Mouse (Mus musculus) retina, adult 2 months (tissue): Measurements from ENCODE around the gene Gnat1.

Source experiments
- DNase-seq: peaks from one replicate; pipeline ENCODE4 v3.0.0-alpha.2; 2012; ENCODE audit warnings: low read depth, low spot score

Gene Gnat1

DNA sequence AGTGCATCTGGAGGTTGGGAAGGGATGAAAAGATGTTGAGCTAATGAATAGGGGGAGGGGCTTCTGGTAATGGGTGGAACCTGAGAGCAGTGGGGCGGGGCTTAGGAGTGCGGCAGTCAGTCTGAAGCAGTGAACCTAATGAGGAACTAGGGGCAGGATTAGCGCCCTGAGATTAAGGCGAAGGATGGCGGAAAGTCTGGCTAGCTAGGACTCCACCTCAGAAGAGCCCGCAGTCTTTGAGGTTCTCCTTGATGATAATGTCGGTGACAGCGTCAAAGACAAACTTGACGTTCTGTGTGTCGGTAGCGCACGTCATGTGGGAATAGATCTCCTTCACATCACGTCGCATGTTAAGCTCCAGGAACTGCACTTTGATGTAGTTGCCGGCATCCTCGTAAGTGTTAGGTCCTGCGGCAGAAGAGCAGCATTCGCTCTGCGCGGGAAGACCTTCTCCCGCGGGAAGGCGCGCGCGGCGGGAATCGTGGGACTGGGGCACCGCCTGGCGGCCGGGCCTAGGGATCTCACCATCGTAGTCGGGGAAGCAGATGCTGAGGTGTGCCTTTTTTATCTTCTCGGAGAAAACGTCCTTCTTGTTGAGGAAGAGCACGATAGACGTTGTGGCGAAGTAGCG, 3.7 kb downstream of the Gnat1 start:
- DNase-seq = peak; percentile 73

DNA sequence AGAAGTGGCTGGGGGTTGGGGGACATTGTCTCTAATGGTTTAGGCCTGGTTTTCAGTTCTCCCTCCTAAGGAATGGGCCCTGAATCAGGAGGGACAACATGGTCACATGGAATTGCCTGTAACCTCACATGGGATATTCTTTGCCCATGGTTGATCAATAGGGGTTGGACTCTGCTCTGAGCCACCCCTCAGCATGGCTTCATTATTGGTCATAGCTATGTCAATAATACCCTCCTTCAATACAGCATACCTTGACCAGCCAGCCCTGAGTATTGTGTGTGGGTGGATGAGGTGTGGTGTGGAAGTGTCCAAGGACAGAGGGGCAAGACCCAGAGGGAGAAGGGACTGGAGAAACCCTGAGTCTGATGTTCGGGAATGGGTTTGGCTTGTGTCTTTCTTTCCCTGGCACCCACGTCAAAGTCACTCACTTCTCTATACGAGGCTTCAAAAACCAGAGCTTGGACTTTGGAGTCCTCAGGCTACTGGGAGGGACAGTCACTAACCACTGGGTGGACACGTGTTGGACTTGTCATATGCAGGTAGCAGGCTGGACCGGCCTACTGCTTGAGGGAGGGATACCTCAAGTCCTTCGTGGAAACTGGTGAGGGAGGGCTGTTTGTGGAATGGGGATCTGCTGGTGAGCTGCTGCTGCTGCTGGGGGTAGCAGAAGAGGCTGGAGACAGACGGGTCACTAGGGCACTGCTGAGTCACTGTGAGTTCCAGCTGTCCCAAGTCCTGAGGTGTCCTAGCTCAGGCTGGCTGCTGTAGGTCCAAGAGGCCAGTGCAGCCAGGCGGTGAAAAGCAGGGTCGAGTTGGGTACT, 4.7 kb downstream of the Gnat1 start:
- no peak for DNase-seq

DNA sequence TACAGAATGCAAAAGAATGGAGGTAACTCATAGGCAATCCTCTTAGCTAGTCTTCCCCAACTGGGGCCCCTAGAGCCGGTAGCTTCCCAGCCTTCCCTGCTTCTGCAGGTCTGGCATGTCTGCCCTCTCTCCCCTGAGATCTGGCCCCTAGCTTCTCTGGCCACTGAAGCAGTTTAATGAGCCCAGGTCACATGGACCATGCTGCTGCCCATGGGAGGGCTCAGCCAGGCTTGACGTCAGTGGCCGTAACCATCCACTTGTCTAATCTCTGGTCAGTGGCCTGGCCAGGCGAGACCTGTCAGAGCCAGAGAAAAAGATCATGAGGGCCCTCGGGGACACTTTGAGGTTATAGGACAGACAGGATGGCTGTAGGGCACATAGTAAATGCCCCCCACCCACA, 9.3 kb downstream of the Gnat1 start:
- peak; percentile 76 for DNase-seq

DNA sequence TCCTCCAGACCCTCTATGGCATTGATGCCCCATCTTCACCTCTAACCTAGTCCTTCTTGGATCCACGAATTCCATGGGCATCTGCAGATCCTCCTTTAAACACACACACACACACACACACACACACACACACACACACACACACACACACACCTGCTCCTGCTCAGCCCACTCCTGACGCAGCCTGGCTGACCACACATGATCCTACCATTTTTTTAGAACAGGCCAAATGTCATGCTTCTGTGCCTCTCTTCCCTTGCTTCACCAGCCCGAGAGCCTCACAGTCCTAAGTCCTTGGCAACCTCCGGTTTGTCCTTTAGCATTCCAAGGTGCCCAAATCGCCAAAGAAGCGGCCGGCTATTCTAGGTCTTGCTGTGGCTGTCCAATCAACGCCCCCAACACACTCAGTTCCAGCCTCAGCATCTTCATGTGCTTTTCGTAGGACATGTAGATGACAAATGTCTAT, 10.0 kb downstream of the Gnat1 start, which contains the start of gene Slc38a3:
Gene Slc38a3, minus strand, starts transcription at position 51 of the 466 bp plus-strand sequence.
- no peak for DNase-seq

DNA sequence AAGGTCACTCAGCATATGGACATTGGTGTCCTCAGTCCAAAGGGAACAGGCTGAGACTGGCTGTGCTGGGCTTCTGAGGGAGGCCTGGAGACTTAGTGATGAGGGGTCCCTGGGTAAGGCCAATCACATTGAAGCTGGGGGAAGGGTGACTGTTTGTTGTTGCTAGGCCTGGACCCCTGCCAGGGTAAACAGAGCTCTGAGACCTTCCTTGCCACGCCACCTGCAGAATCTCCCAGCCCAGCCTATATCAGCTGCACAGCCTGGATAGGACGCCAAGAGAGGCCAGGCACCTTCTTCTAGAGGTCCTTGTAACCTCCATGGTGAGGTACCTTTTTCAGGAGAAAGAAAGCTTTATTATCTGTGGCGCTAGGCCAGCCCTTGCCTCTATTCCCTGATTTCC, 10.6 kb downstream of the Gnat1 start:
- no peak for DNase-seq

DNA sequence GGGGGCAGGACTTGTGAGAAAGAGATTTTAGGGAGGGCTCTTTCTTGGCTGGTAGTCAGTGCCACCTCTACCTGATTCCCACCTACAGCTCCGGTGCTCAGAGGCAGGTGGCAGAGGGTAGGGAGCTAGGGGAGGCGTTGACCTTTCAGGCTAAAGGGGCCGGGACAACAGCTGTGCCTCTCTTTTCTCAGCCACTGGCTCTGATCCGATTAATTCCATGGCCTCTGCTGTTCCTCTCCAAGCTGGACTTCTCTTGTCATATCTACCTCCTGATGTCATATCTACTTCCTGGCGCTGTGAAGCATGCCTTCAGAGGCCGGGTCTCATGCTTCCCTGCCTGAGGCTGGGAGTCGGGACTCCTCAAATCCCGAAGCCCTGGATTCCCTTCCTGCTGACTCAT, 11.5 kb downstream of the Gnat1 start:
- no peak for DNase-seq

DNA sequence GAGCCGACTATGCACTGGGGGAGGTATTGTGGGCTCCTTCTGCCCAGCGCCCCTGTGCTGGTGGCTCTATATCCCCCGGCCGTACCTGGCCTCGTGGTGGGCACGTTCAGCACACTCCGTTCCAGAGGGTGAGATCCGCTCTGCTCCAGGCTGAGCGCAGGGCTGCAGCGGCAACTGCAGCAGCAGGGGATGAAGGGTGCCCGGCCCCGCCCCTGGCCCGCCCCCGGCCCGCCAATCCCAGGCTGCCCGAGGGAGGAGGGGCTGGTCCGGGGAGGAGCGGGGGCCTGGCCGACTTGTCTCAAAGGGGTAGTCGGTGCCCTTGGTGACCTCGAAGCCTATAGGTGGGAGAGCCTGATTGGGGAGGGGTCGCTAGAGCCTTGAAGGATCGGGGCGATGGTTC, 12.3 kb downstream of the Gnat1 start:
- peak; percentile 76 for DNase-seq

DNA sequence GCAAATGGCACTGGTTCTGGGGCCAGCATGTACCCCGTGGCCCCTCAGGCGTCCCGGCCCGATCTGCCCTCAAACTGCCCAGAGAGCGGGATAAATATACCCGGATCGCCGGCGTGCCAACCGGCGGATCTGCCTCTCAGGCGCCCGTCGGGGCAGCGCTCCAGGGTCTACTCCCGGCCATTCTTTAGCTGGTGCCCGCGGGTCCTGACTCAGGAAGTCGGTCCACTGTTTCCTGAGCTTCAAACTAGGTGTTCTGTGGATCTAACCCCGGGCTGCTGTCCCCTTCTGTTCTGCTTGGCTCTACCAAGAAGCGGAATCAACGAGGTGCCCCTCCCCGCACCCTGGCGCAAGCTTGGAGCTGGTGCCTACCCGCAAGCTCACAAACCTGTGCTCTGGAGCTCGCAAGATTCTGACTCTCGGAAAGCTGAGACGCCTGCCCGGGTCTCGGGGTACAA, 12.7 kb downstream of the Gnat1 start:
- no peak for DNase-seq

DNA sequence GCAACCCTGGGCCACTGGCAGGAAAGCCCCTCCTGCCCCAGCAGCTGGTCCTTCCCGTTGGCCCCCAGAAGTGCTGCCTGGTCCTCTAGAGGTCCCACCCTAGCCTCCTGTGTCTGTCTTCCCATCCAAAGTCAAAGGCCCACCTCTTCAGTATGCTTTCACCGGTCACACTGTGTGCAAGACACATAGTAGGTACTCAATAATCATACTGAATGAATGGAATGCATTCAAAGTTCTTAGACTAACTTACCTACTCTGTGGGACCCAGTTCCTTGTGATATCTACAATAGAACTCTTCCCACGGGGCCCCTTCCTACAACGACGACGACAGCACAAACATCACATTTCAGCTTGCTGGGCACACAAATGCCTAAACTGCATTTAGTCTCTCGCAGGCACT, 14.2 kb downstream of the Gnat1 start:
- no peak for DNase-seq

DNA sequence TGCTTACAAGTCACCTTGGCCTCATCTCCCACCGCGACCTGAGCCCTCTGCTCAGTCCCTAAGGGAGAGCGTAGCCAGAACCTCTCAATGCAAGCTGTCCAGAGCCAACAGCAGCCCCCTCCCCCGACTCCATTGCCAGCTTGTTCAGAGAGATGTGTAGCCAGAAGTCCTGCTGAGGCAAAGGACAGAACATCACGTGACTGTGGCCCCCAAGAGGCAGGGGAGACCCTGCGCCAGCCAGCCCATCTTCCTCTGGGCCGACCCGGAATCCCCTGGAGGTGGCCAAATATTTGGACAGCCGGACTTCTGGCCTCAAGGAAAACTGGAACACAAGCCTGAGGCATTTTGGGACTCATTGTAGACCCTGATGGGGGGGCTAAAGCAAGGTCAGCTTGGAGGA, 16.0 kb downstream of the Gnat1 start:
- DNase-seq = no peak

DNA sequence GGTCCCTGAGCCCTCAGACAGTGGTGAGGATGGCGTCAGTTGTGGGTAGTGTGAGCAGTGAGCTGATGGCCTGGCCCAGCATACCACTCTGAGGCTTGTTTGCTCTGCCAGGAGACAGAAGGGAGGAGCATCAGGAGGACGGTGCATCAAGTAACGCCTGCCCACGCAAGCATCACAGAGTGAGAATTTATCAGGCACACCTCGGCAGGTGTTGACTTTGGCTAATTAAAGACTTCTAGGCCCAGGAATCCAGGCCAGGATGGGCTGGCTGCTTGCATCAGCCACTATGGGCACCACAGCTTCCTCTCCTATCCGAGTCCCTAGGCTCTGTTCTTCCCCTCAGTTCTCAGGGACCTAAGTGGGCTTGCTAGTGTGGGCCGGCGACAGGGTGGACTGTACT, 17.2 kb downstream of the Gnat1 start:
- DNase-seq = no peak

DNA sequence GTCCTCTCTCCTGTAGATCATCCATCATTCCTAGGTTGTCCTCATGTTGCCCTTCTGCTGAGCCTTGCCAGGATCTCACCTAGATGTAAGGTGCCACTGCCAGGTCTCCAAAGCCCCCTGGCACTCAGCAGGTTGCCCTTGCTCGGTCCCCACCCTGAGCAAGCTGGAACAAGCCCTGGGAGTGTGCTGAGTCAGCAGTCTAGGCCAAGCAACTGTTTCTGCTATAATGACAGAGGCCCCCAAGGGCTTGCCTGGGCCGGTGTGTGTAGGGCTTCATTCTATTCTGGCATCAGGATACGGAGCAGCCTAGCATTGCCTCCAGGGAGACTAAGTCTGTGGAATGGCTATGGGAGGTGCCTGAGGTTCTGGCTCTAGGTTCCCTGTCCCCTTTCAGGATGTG, 18.7 kb downstream of the Gnat1 start:
- DNase-seq = no peak

DNA sequence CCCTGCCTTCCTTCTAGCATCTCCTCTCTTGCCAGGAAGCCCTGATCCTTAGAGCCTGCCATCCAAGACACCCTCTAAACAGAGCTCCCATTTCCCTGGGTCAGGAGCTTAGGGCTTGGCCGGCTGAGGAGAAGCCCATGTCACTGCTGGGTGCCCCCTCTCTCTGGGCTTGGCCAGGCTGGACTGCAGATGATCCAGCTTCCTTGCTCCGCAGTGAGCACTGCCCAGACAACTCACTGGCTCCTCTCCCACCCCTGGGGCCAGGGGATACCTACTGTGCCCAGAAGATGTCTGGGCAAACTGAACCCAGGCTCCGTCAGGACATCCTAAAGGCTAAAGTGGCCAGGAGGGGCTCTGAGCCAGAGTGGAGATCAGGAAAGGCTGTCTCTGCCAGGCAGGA, 19.6 kb downstream of the Gnat1 start:
- no peak for DNase-seq

DNA sequence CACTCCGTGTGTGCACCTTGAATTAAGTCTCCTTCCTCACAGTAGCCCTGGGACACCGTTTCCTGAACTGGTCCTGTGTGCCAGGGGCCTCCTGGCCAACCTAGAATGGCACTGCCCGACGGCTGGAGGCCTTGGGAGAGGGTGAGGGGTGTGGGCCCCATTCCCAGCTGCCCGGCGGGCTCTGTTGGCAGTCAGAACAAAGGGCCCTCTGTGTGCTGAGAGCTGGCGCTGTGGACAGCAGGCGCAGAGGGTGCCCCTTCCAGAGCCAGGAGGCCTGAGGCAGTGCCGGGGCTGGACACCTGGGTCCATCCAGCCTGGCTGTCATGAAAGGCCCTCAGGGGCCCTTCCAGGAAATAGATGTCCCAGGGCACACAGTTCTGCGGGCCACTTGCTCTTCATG, 20.0 kb downstream of the Gnat1 start:
- DNase-seq = no peak

DNA sequence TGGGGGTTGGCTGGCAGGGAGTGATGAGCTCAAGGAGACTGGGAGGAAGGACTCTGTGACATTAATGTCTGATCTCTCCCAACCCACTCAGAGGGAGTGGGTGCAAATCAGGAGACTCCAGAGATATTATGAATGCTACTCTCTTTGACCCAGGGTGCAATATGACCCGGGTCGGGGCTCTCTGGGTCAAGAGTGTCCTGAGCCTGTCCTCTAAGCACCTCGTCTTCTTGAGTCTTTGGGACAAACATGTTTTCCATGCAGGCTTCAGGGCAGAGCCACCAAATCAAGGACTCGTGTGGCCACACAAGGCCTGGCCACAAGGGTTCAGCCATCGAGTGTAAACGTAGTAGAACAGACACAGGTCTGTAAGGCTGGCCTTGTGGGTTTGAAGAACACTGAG, 21.4 kb downstream of the Gnat1 start:
- DNase-seq = no peak

DNA sequence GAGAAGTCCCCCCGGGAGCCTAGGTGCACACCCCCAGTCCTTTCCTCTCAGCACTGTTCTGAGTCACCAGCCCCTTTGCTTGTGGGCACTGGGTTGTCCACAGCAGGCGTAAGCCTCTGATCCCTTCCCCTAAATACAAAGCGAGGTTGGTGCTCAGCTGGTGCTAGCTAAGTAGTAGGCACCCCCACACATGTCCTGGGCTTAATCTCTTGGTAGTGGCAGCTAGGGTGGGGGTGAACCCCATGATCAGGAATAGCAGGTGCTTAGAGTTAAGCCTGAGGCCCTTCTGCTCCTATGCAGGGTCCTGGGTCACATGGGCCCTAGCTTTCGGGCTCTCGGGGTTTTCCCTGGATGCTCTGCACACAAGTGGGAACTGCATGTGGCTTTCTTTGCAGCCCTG, 22.4 kb downstream of the Gnat1 start:
- DNase-seq = peak; percentile 84

DNA sequence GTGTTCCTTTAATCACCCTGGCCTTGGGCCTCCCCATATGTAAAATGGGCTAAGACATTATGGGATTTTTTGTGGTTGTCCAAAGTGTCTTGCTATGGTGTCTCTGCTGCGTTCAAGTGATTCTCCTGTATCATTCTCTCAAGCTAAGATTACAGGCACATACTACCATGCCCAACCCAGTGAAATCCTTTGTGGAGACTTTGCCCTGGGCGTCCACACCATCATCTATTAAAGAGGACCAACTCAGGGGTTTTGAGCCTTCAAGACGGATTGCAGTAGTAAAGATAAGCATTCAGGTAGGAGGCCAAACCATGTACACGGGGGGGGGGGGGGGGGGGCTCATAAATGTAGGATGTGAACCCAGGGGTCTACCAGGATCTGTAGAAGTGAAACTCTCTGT, 24.9 kb downstream of the Gnat1 start:
- no peak for DNase-seq

DNA sequence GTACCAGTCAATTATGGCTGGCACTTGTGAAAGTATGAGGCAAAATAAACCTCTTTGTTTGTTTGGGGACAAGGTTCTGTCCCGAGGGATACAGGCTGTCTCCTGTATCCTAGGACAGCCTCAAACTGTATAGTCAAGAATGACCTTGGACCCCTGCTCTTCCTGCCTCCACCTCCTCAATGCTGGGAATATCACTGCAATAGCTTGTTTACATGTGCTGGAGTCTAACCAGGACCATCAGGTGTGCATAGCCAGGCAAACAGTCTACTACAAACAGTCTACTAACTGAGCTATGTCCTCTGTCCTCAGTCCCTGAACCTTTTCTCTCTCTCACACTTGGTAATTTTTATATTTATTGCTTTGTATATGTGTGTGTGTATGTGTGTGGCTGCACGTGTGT, 26.0 kb downstream of the Gnat1 start:
- DNase-seq = no peak

DNA sequence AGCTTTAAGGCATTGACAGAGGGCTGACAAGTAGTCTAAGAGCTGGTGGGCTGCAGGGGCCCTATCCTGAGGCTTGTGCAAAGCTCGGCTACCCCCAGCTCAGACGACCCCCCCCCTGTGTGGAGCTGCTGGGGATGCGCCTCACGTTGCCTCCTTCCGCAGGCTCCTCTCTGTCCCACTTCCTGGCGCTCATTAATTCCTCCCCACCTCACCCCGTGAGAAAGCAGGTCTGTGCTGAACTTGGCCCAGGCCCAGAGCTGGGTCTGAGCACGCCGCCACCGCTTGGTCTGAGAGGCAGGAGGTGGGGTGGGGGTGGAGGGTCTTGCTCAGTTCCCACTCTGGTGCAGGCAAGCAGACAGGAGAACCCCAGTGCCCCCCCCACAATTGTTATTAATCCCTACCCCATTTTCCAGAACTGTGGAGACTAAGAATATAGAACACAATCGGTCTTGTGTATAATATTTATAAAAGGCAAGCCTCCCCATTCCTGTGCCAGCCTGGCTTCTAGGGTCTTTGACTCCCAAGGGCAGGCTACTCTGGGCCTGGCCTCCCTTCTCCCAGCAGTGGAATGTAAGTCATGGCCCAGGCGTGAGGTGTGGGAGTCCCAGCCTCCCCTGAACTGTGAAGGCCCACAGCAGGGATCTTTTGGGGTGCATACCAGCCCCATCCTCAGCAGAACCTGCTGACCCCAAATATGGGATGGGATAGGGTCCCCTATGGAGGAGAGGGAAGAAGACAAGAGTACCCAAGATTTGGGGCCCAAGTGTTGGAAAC, 28.6 kb downstream of the Gnat1 start:
- no peak for DNase-seq

DNA sequence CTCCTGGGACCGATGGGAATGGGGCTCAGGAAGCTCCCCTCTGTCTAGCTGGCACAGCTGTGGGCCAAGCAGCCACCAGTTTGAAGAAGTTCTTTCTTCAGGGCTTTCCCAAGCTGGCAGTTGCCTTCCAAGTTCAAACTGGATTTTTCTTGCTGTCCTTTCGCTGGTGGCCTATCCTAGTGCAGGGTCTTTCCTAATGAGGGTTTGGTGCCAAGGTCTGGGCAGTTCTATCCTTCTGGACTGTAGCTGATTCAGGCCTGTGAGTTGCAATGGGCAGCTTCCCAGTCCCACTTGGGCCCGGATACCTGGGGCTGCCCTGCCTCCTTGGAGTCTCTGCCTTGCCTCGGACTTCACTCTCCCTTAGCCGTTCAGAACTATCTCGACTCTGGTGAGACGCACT, 29.3 kb downstream of the Gnat1 start:
- no peak for DNase-seq

DNA sequence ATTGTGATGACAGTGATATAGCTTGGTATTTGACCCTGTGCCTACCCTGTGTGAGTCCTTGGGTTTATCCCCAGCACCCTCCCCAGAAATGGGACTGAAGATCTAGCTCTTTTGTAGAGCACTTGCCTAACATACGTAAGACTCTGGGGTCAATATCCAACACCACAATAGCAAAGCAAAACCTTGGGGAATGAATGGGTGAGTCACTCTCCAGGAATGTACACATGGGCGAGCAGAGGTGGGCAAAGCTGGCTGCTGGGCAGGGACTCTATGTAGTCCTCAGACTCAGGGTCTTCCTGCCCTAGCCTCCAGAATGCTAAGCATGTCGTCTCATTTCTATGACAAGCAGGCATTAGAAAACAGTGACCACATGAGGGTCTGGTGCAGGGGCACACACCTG, 30.7 kb downstream of the Gnat1 start:
- no peak for DNase-seq

DNA sequence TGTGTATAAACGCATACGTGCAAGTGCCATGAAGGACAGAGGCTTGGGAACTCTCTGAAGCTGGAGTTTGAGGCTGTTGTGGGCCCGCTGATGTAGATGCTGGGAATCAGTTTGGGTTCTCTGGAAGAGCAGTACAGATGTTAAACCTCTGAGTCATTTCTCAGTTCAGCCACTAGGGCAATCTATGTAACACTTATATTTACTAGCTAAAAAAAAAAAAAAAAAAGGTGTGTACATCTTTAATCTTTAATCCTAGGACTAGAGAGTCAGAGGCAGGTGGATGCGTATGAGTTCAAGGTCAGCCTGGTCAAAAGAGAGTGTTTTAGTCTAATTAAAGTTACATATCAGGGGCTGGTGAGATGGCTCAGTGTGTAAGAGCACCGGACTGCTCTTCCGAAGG, 32.5 kb downstream of the Gnat1 start:
- no peak for DNase-seq
